Mouse (Mus musculus) midbrain, embryonic 14.5 days (tissue): Measurements from ENCODE around the gene Tjp2. TPM values are rescaled to one million over a fixed set of nuclear protein-coding genes. Genes with fewer than 3 reads are reported as not detected.

Experiments used
- polyA plus RNA-seq: library from polyadenylated mRNA; unstranded; fragments of >200 nt; fragmentation: Nextera tagmentation; extraction: Ambion mirVana; gene quantifications from 2 replicates; pipeline ENCODE4 v1.2.1, GENCODE M21; 2014

The Tjp2 gene
- polyA plus RNA-seq, 1 experiment from 2014 or later = 15.5 TPM

Other genes starting within 250 kb of the Tjp2 start
- gene Fam189a2, start 194.0 kb downstream of the Tjp2 start, polyA plus RNA-seq = 3.0 and 3.5 TPM in 2 replicates
- gene Fxn, start 55.6 kb upstream of the Tjp2 start, polyA plus RNA-seq = 37.0 and 37.9 TPM in 2 replicates